ENCODE assay signal across 19 mouse cellular contexts in genomic region chr7:6829148-6829547, GRCm38 (mm10).
DNase-seq lines count a peak whose midpoint lies in the region; ATAC-seq and TF ChIP-seq lines count a peak whose summit lies in the region.
"Had no signal": no experiment of that assay in that cellular context is flagged by ENCODE, and none has a peak within 500 bp of the region (broad histone marks: within the 10 kb centered on the region; RNA-seq: fewer than 3 reads in every experiment).

No protein-coding gene starts in this region.

- no peak overlapping the region for H3K4me2 ChIP-seq in midbrain, embryonic 11.5 days
- H3K4me2 ChIP-seq in forebrain, embryonic 13.5 days: no peak overlapping the region
- no peak overlapping the region for H3K4me2 ChIP-seq in liver, embryonic 12.5 days
- H3K4me2 ChIP-seq: embryonic facial prominence, embryonic 13.5 days; lung, embryonic 14.5 days had no signal

- no peaks in the 10 kb centered on the region for H3K4me1 ChIP-seq in midbrain, embryonic 11.5 days (ENCODE audit: control insufficient read depth, insufficient read depth, low read length)
- H3K4me1 ChIP-seq in midbrain, embryonic 10.5 days: peaks cover 16% of the 10 kb centered on the region
- peaks cover 9% of the 10 kb centered on the region for H3K4me1 ChIP-seq in forebrain, embryonic 13.5 days
- peaks cover 13% of the 10 kb centered on the region for H3K4me1 ChIP-seq in limb, embryonic 10.5 days
- H3K4me1 ChIP-seq in olfactory bulb, adult 2 months (ENCODE audit: control insufficient read depth, insufficient read depth, low read length): no peaks in the 10 kb centered on the region
- no peaks in the 10 kb centered on the region for H3K4me1 ChIP-seq in liver, embryonic 12.5 days

- ATAC-seq in midbrain, embryonic 11.5 days (ENCODE audit: low FRiP score): no peak
- peak; percentile 76 for ATAC-seq in forebrain, embryonic 13.5 days
- ATAC-seq in liver, embryonic 12.5 days: no peak

- no peak overlapping the region for H3K27ac ChIP-seq in midbrain, embryonic 11.5 days (ENCODE audit: low read depth, low read length)
- no peak overlapping the region for H3K27ac ChIP-seq in midbrain, embryonic 10.5 days (replicated peaks)
- peak overlapping the region; percentile 57 for H3K27ac ChIP-seq in forebrain, embryonic 13.5 days
- H3K27ac ChIP-seq in limb, embryonic 10.5 days: peak overlapping the region; percentile 6; the same call in 1 of the 2 replicates
- peak overlapping the region; percentile 12; the same call in 1 of the 2 replicates for H3K27ac ChIP-seq in olfactory bulb, adult 2 months (ENCODE audit: insufficient read depth, low read depth, low read length)
- H3K27ac ChIP-seq in liver, embryonic 12.5 days: no peak overlapping the region
- H3K27ac ChIP-seq: embryonic facial prominence, embryonic 13.5 days; heart, embryonic 10.5 days had no signal

- H3K36me3 ChIP-seq in midbrain, embryonic 11.5 days (ENCODE audit: control insufficient read depth, insufficient read depth, low read length): no peaks in the 10 kb centered on the region
- H3K36me3 ChIP-seq in midbrain, embryonic 10.5 days: no peaks in the 10 kb centered on the region
- H3K36me3 ChIP-seq in forebrain, embryonic 13.5 days (ENCODE audit: poor library complexity, severe bottlenecking): no peaks in the 10 kb centered on the region
- H3K36me3 ChIP-seq in limb, embryonic 10.5 days: no peaks in the 10 kb centered on the region
- H3K36me3 ChIP-seq in liver, embryonic 12.5 days: no peaks in the 10 kb centered on the region
- H3K36me3 ChIP-seq: embryonic facial prominence, embryonic 13.5 days; heart, embryonic 10.5 days had no signal

- no peak for TF ChIP-seq CTCF in olfactory bulb, adult 2 months (IDR thresholded peaks at IDR 0.05; ENCODE audit: insufficient read depth, low read depth, low read length)

- no peak for TF ChIP-seq POLR2A in olfactory bulb, adult 2 months (IDR thresholded peaks at IDR 0.05; ENCODE audit: insufficient read depth, low read depth, low read length)

- peak; percentile 21 for DNase-seq in midbrain, embryonic 11.5 days (ENCODE audit: low spot score, missing footprints)
- DNase-seq in midbrain, embryonic 10.5 days (ENCODE audit: low spot score): no peak
- DNase-seq in limb, embryonic 10.5 days (ENCODE audit: low spot score): no peak
- DNase-seq in ovary, postnatal 10 days (ENCODE audit: low spot score): no peak
- DNase-seq in layer of hippocampus, adult 9-10 months (ENCODE audit: low spot score): no peak
- DNase-seq: B cell, adult 2 months; cerebellum, adult 11 months; gastrocnemius, postnatal 10 days; kidney, adult 11 months; kidney, postnatal 10 days; layer of hippocampus, adult 9-11 months; lung, embryonic 14.5 days; thymus, postnatal 36 days had no signal

- no peak overlapping the region for H3K9ac ChIP-seq in midbrain, embryonic 11.5 days (ENCODE audit: low read length)
- H3K9ac ChIP-seq in forebrain, embryonic 13.5 days: no peak overlapping the region
- no peak overlapping the region for H3K9ac ChIP-seq in liver, embryonic 12.5 days
- H3K9ac ChIP-seq: embryonic facial prominence, embryonic 13.5 days; lung, embryonic 14.5 days had no signal

- no peaks in the 10 kb centered on the region for H3K27me3 ChIP-seq in midbrain, embryonic 11.5 days (ENCODE audit: control insufficient read depth, insufficient read depth, low read length)
- H3K27me3 ChIP-seq in midbrain, embryonic 10.5 days (ENCODE audit: low read depth, poor library complexity, severe bottlenecking): no peaks in the 10 kb centered on the region
- no peaks in the 10 kb centered on the region for H3K27me3 ChIP-seq in forebrain, embryonic 13.5 days
- no peaks in the 10 kb centered on the region for H3K27me3 ChIP-seq in limb, embryonic 10.5 days (ENCODE audit: low read depth, poor library complexity, severe bottlenecking)
- no peaks in the 10 kb centered on the region for H3K27me3 ChIP-seq in liver, embryonic 12.5 days (replicated peaks)
- H3K27me3 ChIP-seq: embryonic facial prominence, embryonic 13.5 days had no signal

- WGBS in midbrain, embryonic 11.5 days: 4% methylated on average over 2 of the region's 2 CpGs
- WGBS in midbrain, embryonic 10.5 days: 19% methylated on average over 2 of the region's 2 CpGs
- 1% methylated on average over 2 of the region's 2 CpGs for WGBS in forebrain, embryonic 13.5 days
- 35% methylated on average over 2 of the region's 2 CpGs for WGBS in limb, embryonic 10.5 days
- 7% methylated on average over 2 of the region's 2 CpGs for WGBS in olfactory bulb, adult 2 months
- WGBS in liver, embryonic 12.5 days (ENCODE audit: insufficient replicate concordance): 30% methylated on average over 2 of the region's 2 CpGs

- H3K4me3 ChIP-seq in midbrain, embryonic 11.5 days (ENCODE audit: low read depth, low read length): no peak overlapping the region
- no peak overlapping the region for H3K4me3 ChIP-seq in midbrain, embryonic 10.5 days
- no peak overlapping the region for H3K4me3 ChIP-seq in forebrain, embryonic 13.5 days
- no peak overlapping the region for H3K4me3 ChIP-seq in limb, embryonic 10.5 days
- no peak overlapping the region for H3K4me3 ChIP-seq in olfactory bulb, adult 2 months (ENCODE audit: insufficient read depth, low read depth, low read length)
- no peak overlapping the region for H3K4me3 ChIP-seq in liver, embryonic 12.5 days
- H3K4me3 ChIP-seq: embryonic facial prominence, embryonic 13.5 days; heart, embryonic 10.5 days; myocyte had no signal

- H3K9me3 ChIP-seq in midbrain, embryonic 11.5 days (ENCODE audit: control insufficient read depth, low read length): no peaks in the 10 kb centered on the region
- H3K9me3 ChIP-seq in midbrain, embryonic 10.5 days (replicated peaks): no peaks in the 10 kb centered on the region
- H3K9me3 ChIP-seq in forebrain, embryonic 13.5 days (replicated peaks): no peaks in the 10 kb centered on the region
- H3K9me3 ChIP-seq in limb, embryonic 10.5 days (replicated peaks): no peaks in the 10 kb centered on the region
- H3K9me3 ChIP-seq in liver, embryonic 12.5 days (replicated peaks): no peaks in the 10 kb centered on the region
- H3K9me3 ChIP-seq: embryonic facial prominence, embryonic 13.5 days; heart, embryonic 10.5 days had no signal

Comparison
In these comparisons a context has a peak if more than half of its experiments do, and no peak if none do; other contexts are left out.
1. H3K27ac ChIP-seq: peak in forebrain, embryonic 13.5 days (single experiment), limb, embryonic 10.5 days (single experiment) and olfactory bulb, adult 2 months (single experiment); none in midbrain, embryonic 11.5 days (single experiment), midbrain, embryonic 10.5 days (single experiment) and liver, embryonic 12.5 days (single experiment).